Mouse (Mus musculus): ENCODE measurements around the gene Ube2q1.

The Ube2q1 gene

DNA sequence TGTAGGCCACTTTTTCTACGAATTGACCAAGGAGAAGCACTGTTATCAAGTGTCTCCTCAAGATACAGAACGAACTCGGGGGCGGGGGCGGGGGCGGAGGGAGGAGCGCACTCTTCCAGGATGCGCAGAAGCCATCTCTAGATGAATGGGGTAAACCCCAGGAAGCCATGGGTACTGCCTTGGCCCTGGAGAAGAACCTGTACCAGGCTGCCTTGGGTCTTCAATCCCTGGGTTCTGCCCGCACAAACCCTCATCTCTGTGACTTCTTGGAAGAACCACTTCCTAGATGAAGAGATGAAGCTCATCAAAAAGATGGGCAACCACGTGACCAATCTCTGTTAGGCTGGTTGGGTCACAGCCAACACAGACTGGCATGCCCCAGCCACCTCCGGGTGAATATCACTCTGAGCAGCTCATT is 47.7 kb downstream of the Ube2q1 start:
- no peak for ATAC-seq (ENCODE audit: low TSS enrichment)

GRCm38 (mm10) chr3:89821548-89822480 is 48.4 kb downstream of the Ube2q1 start:
- ATAC-seq (ENCODE audit: low TSS enrichment) = no peak

DNA sequence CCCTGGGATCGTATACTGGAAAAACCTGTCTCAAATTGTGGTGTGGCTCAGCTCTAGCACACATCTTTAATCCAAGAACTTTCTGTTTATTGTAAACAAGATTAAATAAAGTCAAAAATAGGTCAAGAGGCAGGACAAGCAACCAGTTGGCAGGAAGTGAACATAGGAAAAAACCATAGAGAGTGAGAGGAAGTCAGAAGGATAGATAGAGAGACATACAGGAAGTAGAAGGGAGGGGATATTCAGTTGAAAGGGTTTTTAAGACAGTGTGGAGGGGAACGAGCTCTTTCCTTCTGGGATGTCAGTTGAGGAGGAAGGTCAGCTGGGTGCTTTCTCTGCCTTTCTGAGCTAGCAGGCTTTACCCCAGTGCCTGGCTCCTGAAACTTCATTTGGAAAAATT is 50.2 kb downstream of the Ube2q1 start:
- ATAC-seq (ENCODE audit: low TSS enrichment) = no peak

- no peak for ATAC-seq (ENCODE audit: low TSS enrichment)
These were observed 52.9 kb downstream of the Ube2q1 start for GRCm38 (mm10) chr3:89826295-89826694.

DNA sequence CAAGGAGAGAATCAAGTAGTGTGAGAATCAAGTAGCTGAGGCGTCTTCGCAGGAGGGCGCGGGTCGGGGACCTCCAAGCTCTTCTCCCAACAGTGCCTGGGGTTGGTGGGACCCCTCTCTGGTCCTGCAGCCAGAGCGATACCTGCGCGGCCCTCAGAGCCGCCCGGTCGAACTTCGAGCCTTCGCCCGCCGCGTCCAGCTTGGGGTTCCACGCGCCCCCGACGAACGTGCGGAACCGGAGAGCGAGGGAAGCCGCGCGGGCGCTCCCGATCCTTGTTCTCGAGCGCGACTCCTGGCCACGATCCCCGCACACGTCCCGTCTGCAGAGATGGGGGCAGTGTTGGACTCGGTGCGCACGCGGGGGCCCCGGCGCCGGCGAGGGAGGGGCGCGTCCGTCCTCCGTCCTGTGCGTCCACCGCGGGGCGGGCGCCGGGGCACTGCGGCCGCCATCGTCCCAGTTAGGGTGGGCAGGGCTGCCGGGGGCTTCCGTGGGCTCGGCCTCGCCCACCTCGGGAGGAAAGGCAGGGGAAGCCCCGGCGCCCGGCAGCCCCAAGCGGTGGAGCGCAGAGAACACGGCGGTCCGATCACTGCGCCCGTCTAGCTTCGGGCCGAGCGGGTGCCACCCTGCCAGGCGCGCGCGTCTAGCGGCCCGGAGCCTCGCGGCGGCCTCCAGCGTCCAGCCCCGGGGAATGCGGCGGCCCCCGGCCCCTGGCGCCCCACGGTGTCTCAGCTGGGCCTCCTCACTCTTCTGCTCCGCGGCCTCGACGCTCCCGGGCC is 57.6 kb downstream of the Ube2q1 start, which contains the start of gene She:
Gene She (plus strand): TSS at position 556 of the 777 bp plus-strand sequence.
- no peak for ATAC-seq (ENCODE audit: low TSS enrichment)
